Mouse (Mus musculus) E14TG2a.4 (cell line): ENCODE results near the gene Csnk2a2.

Experiments
- H3K27me3 ChIP-seq: 2 replicates; pipeline ENCODE4 v1.6.1; 2014; ENCODE audit warnings: low read length, control low read depth; ENCODE audit not compliant: insufficient read depth
- H3K36me3 ChIP-seq: 2 replicates; pipeline ENCODE4 v1.6.1; 2014; ENCODE audit warnings: low read length, control low read depth; ENCODE audit not compliant: insufficient read depth
- H3K4me1 ChIP-seq: replicated peaks from 2 replicates; pipeline ENCODE4 v1.6.1; 2014; ENCODE audit warnings: low read depth, low read length, control low read depth
- H3K4me3 ChIP-seq: replicated peaks from 2 replicates; pipeline ENCODE4 v1.5.1; 2014; ENCODE audit warnings: mild to moderate bottlenecking, low read length
- H3K9me3 ChIP-seq: 2 replicates; pipeline ENCODE4 v1.6.1; 2014; ENCODE audit warnings: low read length, control low read depth
- CTCF ChIP-seq: conservative IDR thresholded peaks from 2 replicates; pipeline ENCODE4 v1.5.1; 2014; ENCODE audit warnings: low read length
- NANOG ChIP-seq: IDR thresholded peaks from 2 replicates; pipeline ENCODE4 v1.6.1; 2014; ENCODE audit warnings: borderline replicate concordance, low read length, mixed read lengths
- POU5F1 ChIP-seq: IDR thresholded peaks from 2 replicates; pipeline ENCODE4 v1.6.1; 2014; ENCODE audit warnings: low read length, borderline replicate concordance

The Csnk2a2 gene

DNA sequence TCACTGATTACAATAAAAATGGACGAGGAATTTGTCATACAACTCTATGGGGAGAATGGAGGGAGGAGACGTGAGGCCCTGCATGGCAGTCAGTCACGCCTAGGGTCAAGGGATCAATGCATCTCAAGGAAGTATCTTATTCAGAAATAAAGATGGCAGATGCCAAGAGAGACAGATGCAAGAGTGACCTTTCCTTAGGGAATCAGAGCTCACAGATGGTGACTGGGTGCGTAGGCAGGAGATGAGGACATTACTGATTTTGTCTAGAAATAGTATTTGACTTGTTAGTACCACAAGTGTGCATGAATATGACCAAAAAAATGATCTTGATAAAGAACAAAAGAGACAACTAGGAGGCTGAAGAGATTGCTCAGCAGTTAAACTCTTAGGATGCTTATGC lies 22.4 kb upstream of the Csnk2a2 start:
- H3K4me3 ChIP-seq = no peak overlapping the region
- no peak for TF ChIP-seq NANOG
- no peak for TF ChIP-seq POU5F1
- TF ChIP-seq CTCF = no peak
- peaks cover 5% of the 10 kb centered on the region; the same call in 1 of the 2 replicates for H3K9me3 ChIP-seq
- H3K27me3 ChIP-seq = peaks cover 6% of the 10 kb centered on the region; the same call in 1 of the 2 replicates
- H3K36me3 ChIP-seq = no peaks in the 10 kb centered on the region
- peaks cover 7% of the 10 kb centered on the region; the same call in 1 of the 2 replicates for H3K4me1 ChIP-seq

DNA sequence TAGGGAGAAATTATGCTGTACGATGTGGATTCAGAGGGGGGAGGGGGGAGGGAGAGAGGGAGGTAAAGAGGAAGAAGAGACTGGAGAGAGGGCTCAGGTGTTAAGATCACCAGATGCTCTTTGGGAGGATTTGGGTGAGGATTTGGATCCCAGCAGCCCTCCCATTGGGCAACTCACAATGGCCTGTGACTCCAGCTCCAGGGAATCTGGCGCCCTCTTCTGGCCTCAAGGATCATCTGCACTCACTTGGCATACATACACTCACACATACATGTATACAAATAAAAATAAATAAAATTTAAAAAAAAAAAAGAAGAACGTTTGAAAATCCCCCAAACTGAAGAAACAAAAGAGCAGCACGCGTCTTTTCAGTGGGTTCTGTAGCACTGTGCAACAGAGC lies 16.4 kb upstream of the Csnk2a2 start:
- no peaks in the 10 kb centered on the region for H3K36me3 ChIP-seq
- H3K27me3 ChIP-seq = peaks cover 6% of the 10 kb centered on the region; the same call in 1 of the 2 replicates
- no peaks in the 10 kb centered on the region for H3K9me3 ChIP-seq
- TF ChIP-seq NANOG = no peak
- peak; percentile 56 for TF ChIP-seq CTCF
- no peak for TF ChIP-seq POU5F1
- peaks cover 22% of the 10 kb centered on the region for H3K4me1 ChIP-seq
- H3K4me3 ChIP-seq = no peak overlapping the region

DNA sequence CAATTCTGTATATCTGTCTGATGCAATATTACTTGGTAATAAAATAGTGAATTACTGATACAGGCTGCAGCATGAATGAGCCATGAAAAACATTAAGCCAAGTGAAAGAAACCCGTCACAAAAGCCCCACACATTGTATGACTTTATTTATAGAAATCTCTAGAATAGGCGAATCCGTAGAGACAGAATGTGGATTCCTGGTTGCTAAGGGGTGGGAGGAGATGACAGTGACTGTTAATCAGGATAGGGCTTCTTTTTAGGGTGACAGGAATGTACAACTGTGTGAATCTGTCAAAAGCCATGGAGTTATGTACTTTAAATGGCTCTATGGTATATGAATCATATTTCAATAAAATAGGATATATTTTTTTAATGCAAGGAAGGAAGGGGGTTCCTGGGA lies 15.8 kb upstream of the Csnk2a2 start:
- TF ChIP-seq NANOG (no peak), POU5F1 (no peak), CTCF (no peak)
- H3K36me3 ChIP-seq = no peaks in the 10 kb centered on the region
- H3K4me1 ChIP-seq = peaks cover 22% of the 10 kb centered on the region
- H3K27me3 ChIP-seq = peaks cover 6% of the 10 kb centered on the region; the same call in 1 of the 2 replicates
- no peaks in the 10 kb centered on the region for H3K9me3 ChIP-seq
- H3K4me3 ChIP-seq = no peak overlapping the region

DNA sequence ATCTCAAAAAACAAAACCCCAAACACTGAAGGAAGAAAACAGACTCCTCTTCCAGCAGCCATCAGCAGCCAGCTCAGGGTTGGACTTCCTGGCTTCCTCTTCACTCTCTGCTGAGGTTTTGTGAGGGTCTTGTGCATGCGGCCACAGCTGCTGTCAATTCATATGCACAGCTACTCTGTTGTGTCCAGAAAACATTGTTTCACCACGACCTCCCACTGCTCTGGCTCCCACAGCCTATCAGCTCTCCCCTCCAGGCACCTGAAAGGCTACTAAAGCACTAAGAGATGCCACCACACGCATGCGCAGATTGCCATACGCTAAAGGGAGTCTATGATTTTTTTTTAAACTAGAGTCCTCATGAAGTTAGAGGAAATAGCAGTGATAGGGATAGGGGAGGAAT lies 15.0 kb upstream of the Csnk2a2 start:
- no peaks in the 10 kb centered on the region for H3K9me3 ChIP-seq
- H3K4me1 ChIP-seq = peaks cover 22% of the 10 kb centered on the region
- H3K4me3 ChIP-seq = no peak overlapping the region
- TF ChIP-seq NANOG = 0 out of 2 replicates have a peak, but pooled peaks have one; percentile 18
- TF ChIP-seq CTCF = no peak
- TF ChIP-seq POU5F1 = peak; percentile 88; the same call in 1 of the 2 replicates
- peaks cover 2% of the 10 kb centered on the region; the same call in 1 of the 2 replicates for H3K27me3 ChIP-seq
- no peaks in the 10 kb centered on the region for H3K36me3 ChIP-seq

DNA sequence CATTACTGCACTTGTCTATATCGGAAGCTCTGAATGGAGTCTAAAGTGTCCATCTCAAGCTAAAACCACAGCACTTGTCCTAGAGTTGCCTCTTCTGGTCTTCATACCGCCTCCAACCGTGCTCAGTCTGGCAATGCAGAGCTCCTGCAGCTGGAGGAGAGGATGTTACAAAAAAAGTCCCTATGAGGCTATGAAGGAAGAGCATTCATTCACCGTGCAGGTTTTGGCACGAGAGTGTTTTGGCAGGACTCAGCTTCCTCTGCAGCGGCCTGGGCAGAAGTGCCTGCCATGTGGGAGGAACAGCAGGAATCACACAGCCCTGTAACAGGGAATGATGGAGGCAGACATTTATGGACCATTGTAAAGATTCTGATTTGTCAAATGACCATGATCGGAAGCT lies 12.6 kb upstream of the Csnk2a2 start:
- H3K27me3 ChIP-seq = peaks cover 6% of the 10 kb centered on the region; the same call in 1 of the 2 replicates
- peaks cover 27% of the 10 kb centered on the region for H3K4me1 ChIP-seq
- TF ChIP-seq NANOG (no peak), CTCF (no peak), POU5F1 (no peak)
- no peaks in the 10 kb centered on the region for H3K36me3 ChIP-seq
- H3K4me3 ChIP-seq = no peak overlapping the region
- no peaks in the 10 kb centered on the region for H3K9me3 ChIP-seq

DNA sequence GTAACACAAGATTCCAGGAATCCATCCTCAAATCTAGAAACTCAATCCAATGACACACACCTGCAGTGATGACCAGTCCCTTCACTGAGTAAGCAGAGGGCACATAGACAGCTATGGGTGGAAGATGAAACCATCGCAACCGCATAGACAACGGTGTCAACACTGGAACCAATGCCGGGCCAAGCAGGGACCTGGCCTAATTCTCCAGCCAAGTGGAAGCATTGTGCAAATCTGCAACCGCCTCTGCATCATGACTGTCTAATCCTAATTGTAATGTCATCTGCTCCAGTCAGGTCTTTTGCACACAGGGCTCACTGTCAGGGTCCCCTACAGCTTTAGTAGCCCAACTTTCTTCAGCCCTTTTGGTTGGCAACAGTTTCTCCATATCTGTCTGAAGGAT lies 10.6 kb upstream of the Csnk2a2 start:
- Histone ChIP-seq H3K27me3 (peaks cover 6% of the 10 kb centered on the region; the same call in 1 of the 2 replicates), H3K9me3 (no peaks in the 10 kb centered on the region), H3K4me3 (no peak overlapping the region), H3K36me3 (no peaks in the 10 kb centered on the region), H3K4me1 (peaks cover 35% of the 10 kb centered on the region)
- TF ChIP-seq CTCF (no peak), NANOG (no peak), POU5F1 (no peak)

DNA sequence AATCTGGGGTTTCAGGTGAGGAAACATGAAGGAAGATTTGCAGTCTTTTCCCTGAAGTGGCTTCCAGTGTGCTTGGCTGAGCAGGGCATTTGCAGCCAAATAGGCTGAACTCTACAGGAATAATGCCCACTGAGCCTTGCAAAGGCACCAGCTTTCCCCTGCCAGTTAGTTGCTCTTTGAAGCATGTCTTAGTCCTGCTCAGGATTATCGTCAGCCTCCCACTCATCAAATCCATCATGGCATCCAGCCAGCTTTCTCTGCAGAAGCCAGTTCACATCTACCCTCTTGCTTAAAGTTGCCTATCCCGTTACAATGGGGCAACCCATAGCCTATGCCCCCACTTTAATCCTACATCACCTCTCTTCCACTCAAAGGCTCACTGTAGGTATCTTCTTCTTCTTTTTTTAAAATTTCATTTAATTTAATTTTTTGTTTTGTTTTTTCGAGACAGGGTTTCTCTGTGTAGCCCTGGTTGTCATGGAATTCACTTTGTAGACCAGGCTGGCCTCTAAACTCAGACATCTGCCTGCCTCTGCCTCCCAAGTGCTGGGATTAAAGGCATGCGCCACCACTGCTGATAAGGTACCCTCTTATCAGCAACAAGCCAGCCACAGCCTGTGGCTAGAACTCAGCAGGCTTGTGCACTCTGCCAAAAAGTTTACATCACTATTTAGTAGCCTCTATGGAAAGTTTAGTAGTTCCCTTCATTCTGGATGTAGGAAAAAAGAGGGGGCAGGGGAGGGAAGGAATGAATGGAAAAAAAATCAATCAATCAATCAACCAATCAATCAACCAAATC lies 9.6 kb upstream of the Csnk2a2 start:
- H3K4me1 ChIP-seq = peaks cover 26% of the 10 kb centered on the region
- H3K9me3 ChIP-seq = no peaks in the 10 kb centered on the region
- no peaks in the 10 kb centered on the region for H3K36me3 ChIP-seq
- H3K27me3 ChIP-seq = peaks cover 6% of the 10 kb centered on the region; the same call in 1 of the 2 replicates
- no peak overlapping the region for H3K4me3 ChIP-seq
- TF ChIP-seq CTCF (no peak), POU5F1 (no peak), NANOG (no peak)

DNA sequence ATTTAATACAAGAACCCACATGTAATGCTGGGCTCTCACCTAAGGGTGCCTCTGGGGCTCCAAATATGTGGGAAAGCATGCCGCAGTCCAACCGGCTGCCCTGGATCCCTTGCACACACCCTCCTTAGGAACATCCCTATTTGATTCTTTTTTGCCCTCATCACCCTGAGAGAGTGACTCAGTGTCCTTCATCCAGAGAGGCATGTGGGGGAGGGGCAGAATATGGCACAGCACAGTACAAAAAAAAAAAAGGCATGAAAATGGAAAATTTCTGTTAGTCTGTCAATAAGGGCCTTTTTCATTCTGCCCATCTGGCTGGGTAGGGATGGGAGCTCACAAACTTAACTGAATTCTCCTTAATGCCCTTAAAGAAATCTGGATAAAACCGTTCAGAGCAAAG lies 8.0 kb upstream of the Csnk2a2 start:
- no peak overlapping the region for H3K4me3 ChIP-seq
- TF ChIP-seq CTCF (no peak), POU5F1 (no peak), NANOG (no peak)

DNA sequence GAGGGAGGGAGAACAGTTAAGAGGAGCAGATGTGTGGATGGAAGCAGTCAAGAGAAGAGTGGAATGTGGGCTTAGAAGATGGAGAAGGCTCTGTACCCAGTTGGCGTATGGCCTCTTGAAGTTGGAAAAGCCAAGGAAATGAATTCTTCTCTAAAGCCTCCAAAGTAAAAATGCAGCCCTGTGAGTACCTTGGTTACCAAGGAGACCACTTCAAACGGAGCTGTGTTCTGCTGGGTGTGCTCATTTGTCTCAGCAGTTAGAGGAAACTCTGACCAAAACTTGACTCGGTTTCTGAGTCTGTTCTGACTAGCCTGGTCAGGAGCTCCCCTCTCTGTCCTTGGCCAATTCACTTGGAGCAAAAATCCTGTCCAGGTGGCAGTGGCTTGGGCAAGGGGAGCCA lies 6.6 kb upstream of the Csnk2a2 start:
- TF ChIP-seq NANOG (no peak), POU5F1 (no peak), CTCF (no peak)
- Histone ChIP-seq H3K27me3 (peaks cover 6% of the 10 kb centered on the region; the same call in 1 of the 2 replicates), H3K4me3 (no peak overlapping the region), H3K4me1 (peaks cover 24% of the 10 kb centered on the region), H3K9me3 (no peaks in the 10 kb centered on the region), H3K36me3 (no peaks in the 10 kb centered on the region)

More for the DNA sequence above, 8.0 kb upstream of the Csnk2a2 start:
- peaks cover 22% of the 10 kb centered on the region for H3K4me1 ChIP-seq
- H3K36me3 ChIP-seq = no peaks in the 10 kb centered on the region
- no peaks in the 10 kb centered on the region for H3K9me3 ChIP-seq
- H3K27me3 ChIP-seq = peaks cover 6% of the 10 kb centered on the region; the same call in 1 of the 2 replicates
